Mouse (Mus musculus): ENCODE data around the gene Zfp36. TPM values are rescaled to one million over a fixed set of nuclear protein-coding genes. Genes with fewer than 3 reads are reported as not detected.

Zfp36 gene
- polyA plus RNA-seq, 1 experiment from 2014 or later: 22.8 TPM

- no peak overlapping the region for H3K4me2 ChIP-seq
- peaks cover 30% of the 10 kb centered on the region for H3K4me1 ChIP-seq
- H3K9me3 ChIP-seq: no peaks in the 10 kb centered on the region
- H3K36me3 ChIP-seq: peaks cover 20% of the 10 kb centered on the region
- H3K27ac ChIP-seq: no peak overlapping the region
- H3K27me3 ChIP-seq: no peaks in the 10 kb centered on the region
- no peak for ATAC-seq (ENCODE audit: insufficient number of reproducible peaks, low FRiP score, low TSS enrichment, low read depth)
- H3K4me3 ChIP-seq: no peak overlapping the region
- 85% methylated on average over 7 of the region's 7 CpGs for WGBS
- H3K9ac ChIP-seq: no peak overlapping the region
Measured at GRCm38 (mm10) chr7:28348601-28349000, 31.5 kb downstream of the Zfp36 start.

- Histone ChIP-seq H3K27ac (no peak overlapping the region), H3K4me3 (no peak overlapping the region), H3K36me3 (peaks cover 11% of the 10 kb centered on the region), H3K9ac (no peak overlapping the region), H3K9me3 (no peaks in the 10 kb centered on the region), H3K27me3 (no peaks in the 10 kb centered on the region), H3K4me2 (no peak overlapping the region), H3K4me1 (peaks cover 28% of the 10 kb centered on the region)
- ATAC-seq (ENCODE audit: insufficient number of reproducible peaks, low FRiP score, low TSS enrichment, low read depth): no peak
- WGBS: 74% methylated on average over 3 of the region's 3 CpGs
Measured at GRCm38 (mm10) chr7:28347746-28348145, 32.3 kb downstream of the Zfp36 start.

DNA sequence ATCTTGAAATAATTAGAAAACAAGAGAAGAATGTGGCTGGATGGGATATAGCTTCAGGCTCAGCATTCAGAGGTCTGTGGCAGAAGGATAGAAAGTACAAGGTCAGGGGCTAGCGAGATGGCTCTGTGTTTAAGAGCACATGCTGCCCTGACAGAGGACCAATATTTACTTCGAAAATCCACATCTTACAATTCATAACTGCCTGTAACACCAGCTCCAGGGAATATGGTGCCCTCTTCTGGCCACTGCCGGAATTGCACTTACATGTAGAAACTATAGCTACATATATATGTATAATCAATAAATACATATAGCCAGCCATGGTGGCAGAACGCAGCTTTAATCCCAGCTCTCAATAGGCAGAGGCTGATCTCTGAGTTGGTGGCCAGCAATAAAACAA lies 35.4 kb downstream of the Zfp36 start:
- Histone ChIP-seq H3K9ac (no peak overlapping the region), H3K4me3 (no peak overlapping the region), H3K4me1 (peaks cover 25% of the 10 kb centered on the region), H3K27ac (no peak overlapping the region), H3K9me3 (no peaks in the 10 kb centered on the region), H3K27me3 (no peaks in the 10 kb centered on the region), H3K4me2 (no peak overlapping the region), H3K36me3 (no peaks in the 10 kb centered on the region)
- 2% methylated on average over 4 of the region's 4 CpGs for WGBS
- ATAC-seq (ENCODE audit: insufficient number of reproducible peaks, low FRiP score, low TSS enrichment, low read depth): no peak

DNA sequence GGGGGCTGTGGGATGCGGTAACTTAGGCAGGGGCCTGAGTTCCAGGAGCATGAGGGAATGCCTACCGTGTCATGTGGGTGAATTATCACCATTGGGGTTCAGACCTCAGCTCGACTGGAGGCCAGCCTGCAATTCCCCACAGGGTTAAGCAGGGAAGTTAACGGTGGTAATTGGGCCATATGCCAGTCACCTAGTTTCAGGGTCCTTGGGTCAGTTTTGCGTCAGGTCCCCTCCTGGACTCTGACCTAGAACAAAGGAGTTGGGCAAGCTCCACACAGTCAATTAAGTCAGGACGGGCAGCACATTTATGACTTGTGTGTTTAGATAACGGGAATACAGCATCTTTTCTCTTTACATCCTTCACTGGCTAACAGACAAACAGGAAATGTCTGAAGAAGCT lies 38.7 kb downstream of the Zfp36 start:
- Histone ChIP-seq H3K9me3 (no peaks in the 10 kb centered on the region), H3K27ac (peak overlapping the region; percentile 39), H3K36me3 (no peaks in the 10 kb centered on the region), H3K4me2 (no peak overlapping the region), H3K9ac (no peak overlapping the region), H3K4me1 (peaks cover 24% of the 10 kb centered on the region), H3K4me3 (no peak overlapping the region), H3K27me3 (no peaks in the 10 kb centered on the region)
- no peak for ATAC-seq (ENCODE audit: insufficient number of reproducible peaks, low FRiP score, low TSS enrichment, low read depth)
- WGBS: 21% methylated on average over 7 of the region's 7 CpGs

DNA sequence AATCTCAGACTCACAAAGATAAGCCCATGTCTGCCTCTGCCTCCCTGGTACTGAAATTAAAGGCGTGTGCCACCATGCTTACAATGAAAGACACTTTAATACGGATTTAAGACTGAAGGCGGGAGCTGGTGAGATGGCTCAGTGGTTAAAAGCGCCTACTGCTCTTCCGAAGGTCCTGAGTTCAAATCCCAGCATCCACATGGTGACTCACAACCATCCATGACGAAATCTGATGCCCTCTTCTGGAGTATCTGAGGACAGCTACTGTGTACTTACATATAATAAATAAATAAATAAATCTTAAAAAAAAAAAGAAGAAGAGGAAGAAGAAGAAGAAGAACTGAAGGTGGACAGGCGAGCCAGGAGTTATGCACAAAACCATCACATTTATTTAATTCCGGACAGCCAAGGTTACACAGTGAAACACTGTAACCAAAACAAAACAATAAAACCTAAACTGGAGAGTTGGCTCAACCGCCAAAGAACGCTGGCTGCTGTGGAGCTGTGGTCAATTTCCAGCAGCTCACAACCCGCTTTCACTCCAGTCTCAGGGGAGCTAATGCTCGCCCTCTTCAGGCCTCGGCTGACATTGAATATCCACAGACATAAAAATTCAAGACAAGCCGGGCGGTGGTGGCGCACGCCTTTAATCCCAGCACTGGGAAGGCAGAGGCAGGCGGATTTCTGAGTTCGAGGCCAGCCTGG lies 40.7 kb downstream of the Zfp36 start:
- H3K36me3 ChIP-seq: no peaks in the 10 kb centered on the region
- H3K9ac ChIP-seq: peak overlapping the region; percentile 49; the same call in 1 of the 2 replicates
- no peak for ATAC-seq (ENCODE audit: insufficient number of reproducible peaks, low FRiP score, low TSS enrichment, low read depth)
- peak overlapping the region; percentile 81 for H3K4me3 ChIP-seq
- WGBS: 70% methylated on average over 19 of the region's 19 CpGs
- H3K27me3 ChIP-seq: no peaks in the 10 kb centered on the region
- no peaks in the 10 kb centered on the region for H3K9me3 ChIP-seq
- H3K4me1 ChIP-seq: peaks cover 26% of the 10 kb centered on the region
- H3K27ac ChIP-seq: peak overlapping the region; percentile 93
- H3K4me2 ChIP-seq: peak overlapping the region; percentile 61

DNA sequence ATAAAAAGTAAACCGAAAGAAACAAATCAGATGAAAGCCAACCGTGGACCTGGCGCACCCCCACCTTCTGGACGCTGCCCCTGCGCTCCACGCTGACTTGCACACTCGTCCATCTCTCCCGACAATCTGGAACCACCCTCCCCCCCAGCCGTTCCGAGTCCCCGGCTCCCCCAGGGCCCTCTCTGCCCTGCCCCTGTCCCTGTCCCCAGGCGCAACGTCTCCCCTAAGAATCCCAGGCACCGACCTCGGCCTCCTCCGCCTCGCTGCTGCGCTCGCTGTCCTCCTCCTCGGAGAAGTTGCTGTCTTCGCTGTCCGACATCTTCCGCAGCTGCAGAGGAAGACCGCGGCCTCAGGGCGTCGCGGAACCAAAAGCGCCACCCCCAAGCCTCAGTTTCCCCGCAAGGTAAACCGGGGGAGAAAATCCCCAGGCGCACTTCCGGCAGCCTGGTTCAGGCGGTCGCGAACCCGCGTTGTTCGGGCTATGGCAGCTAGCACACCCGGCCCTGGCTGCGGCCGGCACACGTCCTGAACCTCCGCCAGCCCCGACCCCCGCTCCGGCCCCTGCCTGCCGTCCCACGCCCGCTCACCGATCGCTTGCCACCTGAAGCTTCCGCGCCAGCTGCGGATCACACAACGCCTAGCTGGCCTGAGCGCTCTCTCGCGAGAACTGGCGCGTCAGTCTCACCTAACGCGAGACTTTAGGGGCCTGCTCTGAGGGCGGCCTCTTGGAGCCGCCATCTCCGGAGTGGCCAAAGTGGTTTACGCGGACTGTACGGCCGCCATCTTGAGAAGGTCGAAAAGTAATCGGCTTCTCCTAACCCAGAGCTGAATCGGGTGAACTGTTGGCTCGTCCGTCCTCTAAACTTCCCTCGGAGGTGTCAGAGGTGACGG lies 41.7 kb downstream of the Zfp36 start, which contains the start of gene Supt5:
TSS of gene Supt5 (minus strand) at position 639 of the 891 bp plus-strand sequence.
- under 1% methylated on average over 77 of the region's 77 CpGs for WGBS
- peak within 1 kb of the TSS; percentile 93 for H3K27ac ChIP-seq
- no peaks in the 10 kb centered on the region for H3K9me3 ChIP-seq
- H3K4me3 ChIP-seq: peak within 1 kb of the TSS; percentile 81
- no peaks in the 10 kb centered on the region for H3K36me3 ChIP-seq
- H3K4me1 ChIP-seq: peaks cover 25% of the 10 kb centered on the region; the same call in 1 of the 2 replicates
- no peaks in the 10 kb centered on the region for H3K27me3 ChIP-seq
- H3K4me2 ChIP-seq: peak within 1 kb of the TSS; percentile 61
- ATAC-seq (ENCODE audit: insufficient number of reproducible peaks, low FRiP score, low TSS enrichment, low read depth): peak; percentile 97
- peak within 1 kb of the TSS; percentile 97 for H3K9ac ChIP-seq

DNA sequence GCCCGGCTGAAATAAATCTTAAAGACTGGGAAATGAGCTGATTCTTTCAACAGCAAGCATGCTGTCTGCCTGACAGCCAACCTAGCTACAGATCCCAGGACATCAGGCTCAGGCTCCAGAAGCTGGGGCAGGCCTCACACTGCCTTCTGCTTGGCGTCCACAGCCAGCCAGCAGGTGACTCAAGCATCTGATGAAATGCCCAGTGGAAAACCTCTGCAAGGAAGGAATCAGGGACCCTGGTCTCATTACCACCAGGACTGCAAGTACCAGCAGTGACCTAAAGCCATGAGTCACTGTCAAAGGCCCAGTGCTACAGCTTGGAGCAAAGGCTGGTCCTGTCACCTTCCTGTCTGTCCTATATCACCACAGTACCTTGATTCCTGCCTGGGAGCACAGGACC lies 44.6 kb downstream of the Zfp36 start:
- no peak overlapping the region for H3K4me3 ChIP-seq
- no peak overlapping the region for H3K27ac ChIP-seq
- no peaks in the 10 kb centered on the region for H3K9me3 ChIP-seq
- no peak overlapping the region for H3K9ac ChIP-seq
- H3K36me3 ChIP-seq: peaks cover 12% of the 10 kb centered on the region
- no peak overlapping the region for H3K4me2 ChIP-seq
- WGBS: 93% methylated on average over 2 of the region's 2 CpGs
- no peak for ATAC-seq (ENCODE audit: insufficient number of reproducible peaks, low FRiP score, low TSS enrichment, low read depth)
- H3K27me3 ChIP-seq: no peaks in the 10 kb centered on the region
- peaks cover 18% of the 10 kb centered on the region; the same call in 1 of the 2 replicates for H3K4me1 ChIP-seq

DNA sequence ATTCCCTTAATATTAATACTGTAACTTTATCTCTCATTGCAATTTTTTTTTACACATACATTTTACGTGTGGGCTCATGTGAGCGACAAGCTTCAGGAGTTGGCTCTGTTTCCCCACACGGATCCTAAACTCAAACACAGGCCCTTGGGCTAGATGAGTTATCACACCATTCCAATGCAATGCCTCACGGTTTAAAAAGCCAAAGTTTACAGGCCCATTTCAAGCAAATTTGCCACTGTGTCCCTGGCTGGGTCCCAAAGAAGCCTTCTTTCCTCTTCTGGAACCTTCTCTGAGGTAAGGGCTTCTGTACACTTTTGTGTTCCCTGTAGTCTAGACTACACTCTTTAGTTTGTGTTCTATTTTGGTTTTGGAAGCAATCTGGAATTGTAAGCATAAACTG lies 45.5 kb downstream of the Zfp36 start:
- Histone ChIP-seq H3K9me3 (no peaks in the 10 kb centered on the region), H3K4me1 (peaks cover 15% of the 10 kb centered on the region; the same call in 1 of the 2 replicates), H3K4me3 (no peak overlapping the region), H3K27ac (no peak overlapping the region), H3K36me3 (peaks cover 21% of the 10 kb centered on the region), H3K4me2 (no peak overlapping the region), H3K9ac (no peak overlapping the region), H3K27me3 (no peaks in the 10 kb centered on the region)
- 68% methylated on average over 4 of the region's 4 CpGs for WGBS
- ATAC-seq (ENCODE audit: insufficient number of reproducible peaks, low FRiP score, low TSS enrichment, low read depth): no peak

DNA sequence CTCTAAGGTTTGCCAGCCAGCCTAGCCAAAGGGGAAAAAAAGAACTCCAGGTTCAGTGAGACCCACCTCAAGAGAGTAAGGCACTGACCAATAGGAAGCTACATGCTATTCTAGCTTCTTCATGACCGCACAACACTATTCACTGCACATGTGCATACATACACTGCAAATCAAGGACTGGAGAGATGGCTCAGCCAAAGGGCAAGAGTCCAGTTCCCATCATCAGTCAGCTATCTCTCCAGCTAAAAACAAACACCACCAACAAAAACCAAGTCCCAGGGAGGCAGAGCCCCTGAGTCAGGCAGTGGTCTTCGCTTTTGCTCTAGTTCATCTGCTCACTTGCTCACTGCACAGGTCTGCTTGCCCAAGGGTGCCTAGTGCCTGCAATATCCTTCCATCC lies 51.8 kb downstream of the Zfp36 start:
- Histone ChIP-seq H3K9ac (no peak overlapping the region), H3K27ac (no peak overlapping the region), H3K27me3 (no peaks in the 10 kb centered on the region), H3K9me3 (no peaks in the 10 kb centered on the region), H3K4me3 (no peak overlapping the region), H3K36me3 (peaks cover 83% of the 10 kb centered on the region), H3K4me1 (no peaks in the 10 kb centered on the region), H3K4me2 (no peak overlapping the region)
- 98% methylated on average over 2 of the region's 2 CpGs for WGBS
- ATAC-seq (ENCODE audit: insufficient number of reproducible peaks, low FRiP score, low TSS enrichment, low read depth): no peak

Other genes starting within 250 kb of the Zfp36 start
- 105 and 110 TPM in 2 replicates for gene Fbl, start 210.5 kb downstream of the Zfp36 start, polyA plus RNA-seq (2015; fragmentation: Nextera tagmentation; extraction: Ambion mirVana)
- 9.2 and 11.7 TPM in 2 replicates for gene Dyrk1b, start 200.8 kb downstream of the Zfp36 start, polyA plus RNA-seq (2015; fragmentation: Nextera tagmentation; extraction: Ambion mirVana)
- 2.8 and 3.5 TPM in 2 replicates for gene Eid2, start 112.4 kb downstream of the Zfp36 start, polyA plus RNA-seq (2015; fragmentation: Nextera tagmentation; extraction: Ambion mirVana)
- gene Eid2b, start 102.5 kb downstream of the Zfp36 start, polyA plus RNA-seq (2015; fragmentation: Nextera tagmentation; extraction: Ambion mirVana): 12.6 and 12.8 TPM in 2 replicates
- 1.0 TPM in 1 of 2 replicates, not detected in the other for gene Selenov, start 89.1 kb downstream of the Zfp36 start, polyA plus RNA-seq (2015; fragmentation: Nextera tagmentation; extraction: Ambion mirVana)
- 0.35 and 0.53 TPM in 2 replicates for gene Dll3, start 78.0 kb downstream of the Zfp36 start, polyA plus RNA-seq (2015; fragmentation: Nextera tagmentation; extraction: Ambion mirVana)
- gene Timm50, start 68.2 kb downstream of the Zfp36 start, polyA plus RNA-seq (2015; fragmentation: Nextera tagmentation; extraction: Ambion mirVana): 115 and 126 TPM in 2 replicates
- gene Supt5, start 41.5 kb downstream of the Zfp36 start, polyA plus RNA-seq (2015; fragmentation: Nextera tagmentation; extraction: Ambion mirVana): 95.3 and 98.0 TPM in 2 replicates
- 822 and 1,022 TPM in 2 replicates for gene Rps16, start 29.6 kb downstream of the Zfp36 start, polyA plus RNA-seq (2015; fragmentation: Nextera tagmentation; extraction: Ambion mirVana)
- gene Plekhg2, start 7.7 kb downstream of the Zfp36 start, polyA plus RNA-seq (2015; fragmentation: Nextera tagmentation; extraction: Ambion mirVana): 54.4 and 54.8 TPM in 2 replicates
- gene Med29, start 12.5 kb upstream of the Zfp36 start, polyA plus RNA-seq (2015; fragmentation: Nextera tagmentation; extraction: Ambion mirVana): 44.8 and 45.1 TPM in 2 replicates
- gene Paf1, start 12.7 kb upstream of the Zfp36 start, polyA plus RNA-seq (2015; fragmentation: Nextera tagmentation; extraction: Ambion mirVana): 67.6 and 73.4 TPM in 2 replicates
- 18.1 and 19.3 TPM in 2 replicates for gene Gmfg, start 57.2 kb upstream of the Zfp36 start, polyA plus RNA-seq (2015; fragmentation: Nextera tagmentation; extraction: Ambion mirVana)
- gene Lrfn1, start 71.7 kb upstream of the Zfp36 start, polyA plus RNA-seq (2015; fragmentation: Nextera tagmentation; extraction: Ambion mirVana): 3.1 and 3.5 TPM in 2 replicates
- gene Ifnl2, start 130.2 kb upstream of the Zfp36 start, polyA plus RNA-seq (2015; fragmentation: Nextera tagmentation; extraction: Ambion mirVana): not detected in 2 replicates
- gene Ifnl3, start 142.6 kb upstream of the Zfp36 start, polyA plus RNA-seq (2015; fragmentation: Nextera tagmentation; extraction: Ambion mirVana): not detected in 2 replicates
- not detected in 2 replicates for gene Sycn, start 160.6 kb upstream of the Zfp36 start, polyA plus RNA-seq (2015; fragmentation: Nextera tagmentation; extraction: Ambion mirVana)
- gene Nccrp1, start 167.0 kb upstream of the Zfp36 start, polyA plus RNA-seq (2015; fragmentation: Nextera tagmentation; extraction: Ambion mirVana): 1.6 and 2.3 TPM in 2 replicates
- 26.3 and 28.3 TPM in 2 replicates for gene Samd4b, start 217.9 kb upstream of the Zfp36 start, polyA plus RNA-seq (2015; fragmentation: Nextera tagmentation; extraction: Ambion mirVana)
- gene Pak4, start 217.9 kb upstream of the Zfp36 start, polyA plus RNA-seq (2015; fragmentation: Nextera tagmentation; extraction: Ambion mirVana): 33.7 and 34.9 TPM in 2 replicates